In the genomic region with DNA sequence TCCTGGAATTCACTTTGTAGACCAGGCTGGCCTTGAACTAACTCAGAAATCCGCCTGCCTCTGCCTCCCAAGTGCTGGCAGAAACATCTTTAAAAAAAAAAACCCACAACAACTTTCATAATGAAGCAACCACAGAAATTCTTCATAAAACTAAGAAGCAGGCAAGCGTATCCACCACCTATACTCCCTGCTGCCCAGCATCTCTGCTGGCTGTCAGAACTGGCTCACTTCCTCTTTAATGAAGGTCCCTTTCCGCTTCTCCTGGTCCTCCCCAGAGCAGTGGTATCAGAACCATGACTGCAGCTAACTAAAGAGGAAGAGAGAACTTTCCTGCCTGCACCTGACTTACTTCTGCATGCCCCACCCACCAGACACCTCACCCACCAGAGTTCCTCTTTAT, we compare ENCODE assay signal across 14 mouse cellular contexts. TPM values are rescaled to one million over a fixed set of nuclear protein-coding genes. Genes with fewer than 3 reads are reported as not detected.
A peak's percentile ranks its signal among the peaks of the same experiment; 100 is the strongest.
DNase-seq lines count a peak whose midpoint lies in the region; ATAC-seq lines count a peak whose summit lies in the region.
"Had no signal": no experiment of that assay in that cellular context is flagged by ENCODE, and none has a peak within 500 bp of the region (broad histone marks: within the 10 kb centered on the region; RNA-seq: fewer than 3 reads in every experiment).

No protein-coding gene starts in this region.

- peaks cover 6% of the 10 kb centered on the region for H3K4me1 ChIP-seq in neural tube, embryonic 15.5 days
- H3K4me1 ChIP-seq: lung, embryonic 15.5 days had no signal

- peaks cover 1% of the 10 kb centered on the region; the same call in 1 of the 2 replicates for H3K36me3 ChIP-seq in splenic B cell, adult 2 months (ENCODE audit: control insufficient read depth, insufficient read depth, low read length, poor library complexity, severe bottlenecking)
- peaks cover 12% of the 10 kb centered on the region; the same call in 1 of the 2 replicates for H3K36me3 ChIP-seq in neural tube, embryonic 15.5 days

- H3K27me3 ChIP-seq in splenic B cell, adult 2 months (ENCODE audit: control insufficient read depth, insufficient read depth, low read length, poor library complexity, severe bottlenecking), result no peaks in the 10 kb centered on the region
- no peaks in the 10 kb centered on the region; the same call in 1 of the 2 replicates for H3K27me3 ChIP-seq in neural tube, embryonic 15.5 days (replicated peaks)
- H3K27me3 ChIP-seq: lung, embryonic 15.5 days had no signal

- ATAC-seq in common myeloid progenitor, adult 5-6 weeks (replicated peaks; ENCODE audit: low read depth, poor library complexity, severe bottlenecking), result peak; percentile 90
- peak; percentile 92 for ATAC-seq in megakaryocyte progenitor cell, adult 5-6 weeks (replicated peaks; ENCODE audit: poor library complexity)
- ATAC-seq in neural tube, embryonic 15.5 days (ENCODE audit: low FRiP score), result no peak
- ATAC-seq: hindbrain, postnatal 0 days had no signal

- WGBS in neural tube, embryonic 15.5 days, result 96% methylated on average over 3 of the region's 3 CpGs

- H3K4me2 ChIP-seq in neural tube, embryonic 15.5 days, result no peak overlapping the region
- H3K4me2 ChIP-seq: lung, embryonic 15.5 days had no signal

- no peaks in the 10 kb centered on the region for H3K9me3 ChIP-seq in neural tube, embryonic 15.5 days (replicated peaks)
- H3K9me3 ChIP-seq: embryonic facial prominence, embryonic 10.5 days; lung, embryonic 15.5 days had no signal

- H3K9ac ChIP-seq in neural tube, embryonic 15.5 days (replicated peaks), result no peak overlapping the region
- H3K9ac ChIP-seq: lung, embryonic 15.5 days had no signal

- peak; percentile 56 to 62 for DNase-seq in lung, adult 18-20 months
- DNase-seq in lung, postnatal 14 days, result no peak
- DNase-seq in splenic B cell, adult 2 months (ENCODE audit: low read depth, low spot score), result peak; percentile 94
- DNase-seq in Muller cell, postnatal 12 days (ENCODE audit: inconsistent ontology term), result no peak
- DNase-seq in embryo, embryonic 11 days, result no peak
- DNase-seq: cerebellum, adult 9-10 months; left cerebral cortex, postnatal 4 days; right cerebral cortex, postnatal 14 days had no signal

- no peak overlapping the region for H3K27ac ChIP-seq in neural tube, embryonic 15.5 days (replicated peaks)
- H3K27ac ChIP-seq: embryonic facial prominence, embryonic 10.5 days; hindbrain, postnatal 0 days; lung, embryonic 15.5 days had no signal

- H3K4me3 ChIP-seq in neural tube, embryonic 15.5 days (replicated peaks), result no peak overlapping the region
- H3K4me3 ChIP-seq: embryonic facial prominence, embryonic 10.5 days; lung, embryonic 15.5 days had no signal

RNA-seq across cellular contexts. Expression of a gene that starts 31.0 kb away (rescaled TPM):
- 6.2 and 8.7 TPM in 2 replicates for total RNA-seq in common myeloid progenitor, adult 5-6 weeks (2017)
- 8.2 and 9.2 TPM in 2 replicates for total RNA-seq in megakaryocyte progenitor cell, adult 5-6 weeks (2015)
- 3.3 and 3.5 TPM in 2 replicates for total RNA-seq in megakaryocyte progenitor cell, adult 5-6 weeks (2017)
- 10.8 and 12.0 TPM in 2 replicates for polyA plus RNA-seq in neural tube, embryonic 15.5 days (2015; fragmentation: Nextera tagmentation; extraction: Ambion mirVana)

Comparison
In these comparisons a context has a peak if more than half of its experiments do, and no peak if none do; other contexts are left out.
1. DNase-seq: peak in lung, adult 18-20 months (2 of 2) and splenic B cell, adult 2 months (single experiment); none in lung, postnatal 14 days (single experiment), Muller cell, postnatal 12 days (single experiment) and embryo, embryonic 11 days (single experiment).